Mouse (Mus musculus) heart, adult 8-10 months (tissue): ENCODE measurements around the gene Cpn1. TPM values are rescaled to one million over a fixed set of nuclear protein-coding genes. Genes with fewer than 3 reads are reported as not detected.

Experiments
- DNase-seq: peaks from one replicate; pipeline ENCODE4 v3.0.0; 2022; ENCODE audit warnings: low spot score
- total RNA-seq, 4 experiments: library from RNA; stranded (reverse); gene quantifications; 2 replicates each; pipeline ENCODE4 v1.2.4; 2022

The Cpn1 gene
- total RNA-seq, 4 experiments from 2014 or later = 0.19 to 0.22 (median 0.19) TPM; not detected in 1

DNA sequence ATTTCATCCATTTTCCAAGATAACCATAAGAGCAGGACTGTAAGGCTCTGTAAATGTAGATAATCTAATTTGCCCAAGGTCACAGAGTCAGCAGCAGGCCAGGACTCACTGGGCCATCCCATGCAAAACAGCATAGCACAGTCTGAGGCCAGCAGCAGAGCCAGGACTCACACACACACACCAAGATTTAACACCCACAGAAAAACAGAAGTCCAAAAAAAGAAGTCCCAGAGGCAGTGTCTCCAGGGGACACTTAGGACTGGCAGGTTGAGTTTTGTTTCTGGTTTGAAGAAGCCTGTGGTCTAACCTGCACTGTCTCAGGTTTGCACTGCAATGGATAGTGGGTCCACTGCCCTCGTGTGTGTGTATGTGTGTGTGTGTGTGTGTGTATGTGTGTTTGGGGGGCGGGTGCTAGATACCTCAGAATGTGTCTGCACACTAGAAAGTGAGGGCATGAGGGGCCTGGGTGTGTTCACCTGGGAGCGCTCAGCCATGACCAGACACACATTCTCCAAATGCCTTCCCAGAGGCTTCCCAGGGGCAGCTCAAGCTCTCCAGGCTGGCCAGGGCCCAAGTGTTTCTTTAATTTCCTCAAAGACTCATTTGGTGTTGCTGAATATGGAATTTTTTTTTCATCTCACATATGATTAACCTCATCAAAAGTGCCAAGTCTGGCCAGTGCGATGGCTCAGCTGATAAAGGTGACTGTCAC lies 73.4 kb downstream of the Cpn1 start:
- no peak for DNase-seq

DNA sequence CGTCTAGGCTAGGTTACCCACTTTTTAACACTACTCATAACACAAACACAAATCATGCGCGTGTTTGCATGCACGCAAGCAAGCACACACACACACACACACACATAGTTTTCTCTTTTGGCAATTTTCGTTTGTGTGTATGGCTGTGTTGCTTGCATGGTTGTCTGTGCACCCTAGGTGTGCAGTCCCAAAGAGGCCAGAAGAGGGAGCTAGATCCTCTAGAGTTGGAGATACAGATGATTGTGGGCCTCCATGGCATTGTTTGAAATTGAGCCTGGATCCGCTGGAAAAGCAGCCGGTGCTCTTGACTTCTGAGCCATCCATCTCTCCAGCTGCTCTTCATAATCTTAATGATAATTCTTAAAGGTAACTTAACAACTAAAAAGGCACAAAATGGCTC lies 79.9 kb downstream of the Cpn1 start:
- DNase-seq = no peak

Other genes starting within 250 kb of the Cpn1 start
- gene Cutc, start 233.6 kb downstream of the Cpn1 start, total RNA-seq = 10 to 100 TPM; 13.9 to 15.8 (median 14.6) TPM
- 10 to 100 TPM; 23.7 to 26.4 (median 25.1) TPM for gene Cox15, start 233.6 kb downstream of the Cpn1 start, total RNA-seq
- not detected for gene Abcc2, start 204.4 kb downstream of the Cpn1 start, total RNA-seq
- 10 to 100 TPM in 1 of 4 experiments, 1 to 10 TPM in 3; 8.9 to 10.3 (median 9.2) TPM for gene Dnmbp, start 46.4 kb downstream of the Cpn1 start, total RNA-seq
- gene Cyp2c23, start 42.7 kb upstream of the Cpn1 start, total RNA-seq = not detected
- 10 to 100 TPM in 1 of 4 experiments, 1 to 10 TPM in 3; 6.7 to 11.7 (median 7.7) TPM for gene Erlin1, start 83.2 kb upstream of the Cpn1 start, total RNA-seq
- 10 to 100 TPM; 27.2 to 33.0 (median 29.3) TPM for gene Chuk, start 120.9 kb upstream of the Cpn1 start, total RNA-seq
- gene Cwf19l1, start 149.3 kb upstream of the Cpn1 start, total RNA-seq = 10 to 100 TPM in 1 of 4 experiments, 1 to 10 TPM in 3; 7.3 to 10.3 (median 9.0) TPM
- gene Bloc1s2, start 159.9 kb upstream of the Cpn1 start, total RNA-seq = 10 to 100 TPM; 14.1 to 21.6 (median 18.3) TPM
- not detected for gene Pkd2l1, start 205.9 kb upstream of the Cpn1 start, total RNA-seq
- gene Scd3, start 216.7 kb upstream of the Cpn1 start, total RNA-seq = under 1 TPM in 2 of 4 experiments, not detected in 2; 0.19 to 0.35 TPM